Mouse (Mus musculus): ENCODE results near the gene Gca. TPM values are rescaled to one million over a fixed set of nuclear protein-coding genes. Genes with fewer than 3 reads are reported as not detected.

The Gca gene
- total and polyA plus RNA-seq, 3 experiments, result 6.2 to 17.9 TPM; not detected in 1

DNA sequence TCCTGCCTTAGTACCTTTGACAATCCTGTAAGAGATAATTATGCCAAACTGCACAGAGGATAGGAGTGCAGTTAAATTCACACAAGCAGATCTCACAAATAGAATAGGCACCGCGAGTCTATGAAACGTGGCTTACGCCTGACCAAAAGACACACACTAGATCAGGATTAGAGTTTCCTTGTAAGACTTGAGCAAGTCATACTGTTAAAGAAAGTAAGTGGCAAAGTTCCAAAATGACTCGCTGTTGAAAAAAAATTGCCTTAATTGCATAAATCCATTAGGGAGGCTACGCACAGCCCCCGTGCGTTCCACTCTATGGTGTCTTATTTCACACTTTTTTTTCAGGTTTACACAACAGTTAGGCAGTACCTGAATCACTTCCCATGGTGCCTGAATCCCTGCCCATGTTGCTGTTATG lies 41.1 kb upstream of the Gca start (continued):
- TF ChIP-seq KAT2A (conservative IDR thresholded peaks at IDR 0.05; ENCODE audit: low read depth, low read length) (no peak), ZNF384 (IDR thresholded peaks at IDR 0.05; ENCODE audit: low read depth, low read length) (peak; percentile 93), BHLHE40 (IDR thresholded peaks at IDR 0.05; ENCODE audit: borderline replicate concordance, low read depth, low read length) (peak; percentile 86; the same call in 1 of the 2 replicates)

DNA sequence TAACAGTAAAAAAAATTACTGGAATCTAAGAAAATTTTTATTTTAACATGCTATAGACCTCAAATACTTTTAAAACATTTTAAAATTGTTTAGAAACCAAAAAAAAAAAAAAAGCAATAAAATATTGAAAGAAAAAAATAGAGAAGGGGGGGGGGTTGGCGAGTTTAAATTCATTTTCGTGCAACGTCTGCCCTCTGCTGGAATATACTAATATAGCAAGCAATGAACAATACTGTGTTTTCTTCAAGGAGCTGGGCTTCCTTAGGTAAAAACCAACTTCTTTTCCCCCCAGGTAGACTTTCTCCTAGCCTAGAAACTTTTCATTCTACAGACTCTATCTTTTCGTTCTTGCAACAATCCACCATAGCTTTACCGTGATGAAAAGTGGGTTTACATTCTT lies 36.4 kb upstream of the Gca start:
- peak; percentile 72 for DNase-seq (ENCODE audit: low read depth, low spot score)
- no peaks in the 10 kb centered on the region for H3K27me3 ChIP-seq (ENCODE audit: control insufficient read depth in 1 of 2, insufficient read depth in 2 of 2, low read length in 2 of 2)
- no peak overlapping the region for H3K9ac ChIP-seq (ENCODE audit: control insufficient read depth, low read depth, low read length, poor library complexity, severe bottlenecking)
- peak overlapping the region in 1 of 2 experiments; percentile 7; a peak in 1 of 4 replicates for H3K4me3 ChIP-seq (ENCODE audit: control insufficient read depth in 1 of 2, insufficient read depth in 1 of 2, low read depth in 2 of 2, low read length in 2 of 2)
- no peaks in the 10 kb centered on the region for H3K9me3 ChIP-seq (replicated peaks; ENCODE audit: insufficient read depth, low read length)
- peaks cover 5 to 19% of the 10 kb centered on the region in 2 experiments; a peak in 3 of 4 replicates for H3K4me1 ChIP-seq (ENCODE audit: control insufficient read depth in 1 of 2, insufficient read depth in 2 of 2, low read length in 2 of 2)
- peaks cover 5 to 19% of the 10 kb centered on the region in 2 experiments; a peak in 3 of 4 replicates for H3K36me3 ChIP-seq (ENCODE audit: control insufficient read depth in 1 of 2, insufficient read depth in 2 of 2, low read length in 2 of 2)
- H3K79me2 ChIP-seq (ENCODE audit: control insufficient read depth, insufficient read depth, low read length, poor library complexity), result no peaks in the 10 kb centered on the region
- TF ChIP-seq MAZ (IDR thresholded peaks at IDR 0.05; ENCODE audit: low read depth, low read length), result peak; percentile 88
- peak; percentile 81 for TF ChIP-seq RAD21 (IDR thresholded peaks at IDR 0.05; ENCODE audit: low read depth, low read length)
- TF ChIP-seq TCF12 (IDR thresholded peaks at IDR 0.05; ENCODE audit: low read depth, low read length), result 0 out of 2 replicates have a peak, but pooled peaks have one; percentile 24
- peak; percentile 94 for TF ChIP-seq ZNF384 (IDR thresholded peaks at IDR 0.05; ENCODE audit: low read depth, low read length)
- peak; percentile 34; the same call in 1 of the 2 replicates for TF ChIP-seq SIN3A (IDR thresholded peaks at IDR 0.05; ENCODE audit: low read length)
- TF ChIP-seq ETS1 (IDR thresholded peaks at IDR 0.05; ENCODE audit: low read depth, low read length), result 0 out of 2 replicates have a peak, but pooled peaks have one; percentile 31
- peak; percentile 11 to 65 (median 26); a peak in 4 of 6 replicates for TF ChIP-seq CTCF (IDR thresholded peaks at IDR 0.05 in 2 of 3, conservative IDR thresholded peaks at IDR 0.05 in 1 of 3; ENCODE audit: control insufficient read depth in 1 of 3, insufficient read depth in 1 of 3, low read depth in 2 of 3, low read length in 3 of 3, poor library complexity in 1 of 3, severe bottlenecking in 1 of 3)
- TF ChIP-seq JUND (IDR thresholded peaks at IDR 0.05; ENCODE audit: low read depth, low read length), result no peak
- no peak for TF ChIP-seq NRF1 (IDR thresholded peaks at IDR 0.05; ENCODE audit: insufficient read depth, low read depth, low read length, poor library complexity, severe bottlenecking)
- TF ChIP-seq MAFK (IDR thresholded peaks at IDR 0.05; ENCODE audit: borderline replicate concordance, low read depth, low read length), result no peak
- no peak for TF ChIP-seq POLR2A (IDR thresholded peaks at IDR 0.05; ENCODE audit: control insufficient read depth in 1 of 2, insufficient read depth in 1 of 2, low read depth in 1 of 2, low read length in 2 of 2, poor library complexity in 1 of 2)
- no peak for TF ChIP-seq USF1 (IDR thresholded peaks at IDR 0.05; ENCODE audit: low read depth, low read length)
- peak; percentile 68 for TF ChIP-seq ZC3H11A (IDR thresholded peaks at IDR 0.05; ENCODE audit: low read depth, low read length)
- peak; percentile 66 for TF ChIP-seq SMC3 (IDR thresholded peaks at IDR 0.05; ENCODE audit: low read depth, low read length)
- H3K27ac ChIP-seq (ENCODE audit: control insufficient read depth, low read depth, low read length), result no peak overlapping the region

DNA sequence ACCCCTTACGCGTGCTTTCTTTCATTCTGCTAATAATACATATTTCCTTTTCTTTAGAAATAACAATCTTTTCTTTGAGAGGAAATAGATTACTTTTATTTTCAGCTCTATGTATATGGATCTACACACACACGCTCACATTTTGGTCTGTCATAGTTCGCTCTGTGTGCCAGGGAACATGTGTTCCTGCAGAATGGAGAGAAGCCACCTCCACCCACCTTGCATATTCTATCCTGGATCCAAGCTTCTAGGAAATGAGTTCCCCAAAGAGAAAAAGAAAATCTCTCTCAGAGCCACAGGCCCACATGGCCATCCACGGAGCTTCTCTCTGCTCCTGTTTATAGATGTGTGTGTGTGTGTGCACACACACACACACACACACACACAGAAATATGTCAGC lies 35.7 kb upstream of the Gca start:
- Histone ChIP-seq H3K4me1 (ENCODE audit: control insufficient read depth in 1 of 2, insufficient read depth in 2 of 2, low read length in 2 of 2) (peaks cover 3 to 17% of the 10 kb centered on the region in 2 experiments; a peak in 3 of 4 replicates), H3K36me3 (ENCODE audit: control insufficient read depth in 1 of 2, insufficient read depth in 2 of 2, low read length in 2 of 2) (peaks cover 6 to 17% of the 10 kb centered on the region in 2 experiments; a peak in 3 of 4 replicates)
- no peak for TF ChIP-seq BHLHE40 (IDR thresholded peaks at IDR 0.05; ENCODE audit: borderline replicate concordance, low read depth, low read length)

More for the DNA sequence above, 35.7 kb upstream of the Gca start:
- no peak overlapping the region for H3K27ac ChIP-seq (ENCODE audit: control insufficient read depth, low read depth, low read length)
- H3K27me3 ChIP-seq (ENCODE audit: control insufficient read depth in 1 of 2, insufficient read depth in 2 of 2, low read length in 2 of 2), result no peaks in the 10 kb centered on the region
- H3K79me2 ChIP-seq (ENCODE audit: control insufficient read depth, insufficient read depth, low read length, poor library complexity), result no peaks in the 10 kb centered on the region
- no peak for DNase-seq (ENCODE audit: low read depth, low spot score)
- no peak overlapping the region for H3K4me3 ChIP-seq (ENCODE audit: control insufficient read depth in 1 of 2, insufficient read depth in 1 of 2, low read depth in 2 of 2, low read length in 2 of 2)
- no peak overlapping the region for H3K9ac ChIP-seq (ENCODE audit: control insufficient read depth, low read depth, low read length, poor library complexity, severe bottlenecking)
- H3K9me3 ChIP-seq (replicated peaks; ENCODE audit: insufficient read depth, low read length), result no peaks in the 10 kb centered on the region

All from MEL (cell line).